Mouse (Mus musculus) regulatory T cell (primary cell): ENCODE results near the gene Tmprss9.

Source experiments
- in situ Hi-C: fragments of 300-600 bp; cut with MboI, MseI; formaldehyde crosslinking; loops from one replicate; pipeline ENCODE4 v1.15.1; 2025; ENCODE audit warnings: high pct_unique_total_duplicates

The Tmprss9 gene

DNA sequence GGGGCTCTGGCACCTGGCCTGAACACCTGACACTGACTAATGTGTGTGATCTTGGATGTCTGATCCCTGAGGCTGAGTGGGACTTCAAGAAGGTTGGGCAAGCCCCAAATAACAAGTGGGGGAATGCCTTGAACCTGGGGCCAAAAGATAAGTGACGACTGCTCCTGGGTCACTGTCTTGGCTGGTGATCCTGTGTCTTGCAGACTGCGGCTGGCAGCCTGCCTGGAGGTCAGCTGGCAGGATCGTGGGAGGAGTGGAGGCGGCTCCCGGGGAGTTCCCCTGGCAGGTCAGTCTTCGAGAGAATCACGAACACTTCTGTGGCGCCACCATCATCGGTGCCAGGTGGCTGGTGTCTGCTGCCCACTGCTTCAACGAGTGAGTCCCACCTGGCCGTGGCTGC is 15.5 kb downstream of the Tmprss9 start:
- in situ Hi-C loops, result no loop called here

DNA sequence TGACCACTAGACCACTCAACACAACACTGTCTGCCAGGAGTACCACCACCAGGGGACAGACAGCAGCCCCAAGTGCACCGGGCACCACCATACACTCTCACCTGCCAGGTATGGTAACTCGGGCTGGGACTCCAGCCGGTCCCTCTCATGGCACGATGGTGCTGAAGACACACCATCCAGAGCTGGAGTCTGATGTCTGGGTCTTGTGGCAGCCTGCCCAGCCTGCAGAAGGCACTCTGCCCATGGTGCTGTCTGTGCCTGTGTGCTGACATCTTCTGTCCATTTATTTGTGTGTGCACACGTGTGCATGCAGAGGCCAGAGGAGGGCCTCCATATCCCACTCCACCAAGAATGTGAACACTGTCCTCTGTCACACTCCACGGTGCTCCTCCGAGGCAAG is 23.5 kb downstream of the Tmprss9 start:
- in situ Hi-C loops, result no loop called here

DNA sequence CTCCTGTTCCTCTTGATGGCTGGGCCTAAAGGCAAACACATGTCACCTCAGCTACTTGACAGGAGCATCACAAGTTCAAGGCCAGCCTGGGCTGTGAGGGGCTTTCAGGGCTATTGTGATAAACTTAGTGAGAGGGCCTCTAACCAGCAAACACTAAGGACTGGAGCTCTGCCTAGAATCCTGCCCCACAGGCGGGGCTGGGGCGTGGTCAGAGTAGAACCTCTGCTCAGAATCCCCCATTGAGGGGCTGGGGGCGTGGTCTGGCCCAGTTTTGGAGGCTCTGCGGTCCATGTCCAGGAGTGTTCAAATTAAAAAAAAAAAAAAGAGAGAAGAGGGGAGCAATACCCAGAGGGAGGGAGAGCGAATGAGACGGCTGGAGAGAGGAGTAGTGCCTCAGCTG is 24.0 kb downstream of the Tmprss9 start:
- in situ Hi-C loops, result no loop called here

DNA sequence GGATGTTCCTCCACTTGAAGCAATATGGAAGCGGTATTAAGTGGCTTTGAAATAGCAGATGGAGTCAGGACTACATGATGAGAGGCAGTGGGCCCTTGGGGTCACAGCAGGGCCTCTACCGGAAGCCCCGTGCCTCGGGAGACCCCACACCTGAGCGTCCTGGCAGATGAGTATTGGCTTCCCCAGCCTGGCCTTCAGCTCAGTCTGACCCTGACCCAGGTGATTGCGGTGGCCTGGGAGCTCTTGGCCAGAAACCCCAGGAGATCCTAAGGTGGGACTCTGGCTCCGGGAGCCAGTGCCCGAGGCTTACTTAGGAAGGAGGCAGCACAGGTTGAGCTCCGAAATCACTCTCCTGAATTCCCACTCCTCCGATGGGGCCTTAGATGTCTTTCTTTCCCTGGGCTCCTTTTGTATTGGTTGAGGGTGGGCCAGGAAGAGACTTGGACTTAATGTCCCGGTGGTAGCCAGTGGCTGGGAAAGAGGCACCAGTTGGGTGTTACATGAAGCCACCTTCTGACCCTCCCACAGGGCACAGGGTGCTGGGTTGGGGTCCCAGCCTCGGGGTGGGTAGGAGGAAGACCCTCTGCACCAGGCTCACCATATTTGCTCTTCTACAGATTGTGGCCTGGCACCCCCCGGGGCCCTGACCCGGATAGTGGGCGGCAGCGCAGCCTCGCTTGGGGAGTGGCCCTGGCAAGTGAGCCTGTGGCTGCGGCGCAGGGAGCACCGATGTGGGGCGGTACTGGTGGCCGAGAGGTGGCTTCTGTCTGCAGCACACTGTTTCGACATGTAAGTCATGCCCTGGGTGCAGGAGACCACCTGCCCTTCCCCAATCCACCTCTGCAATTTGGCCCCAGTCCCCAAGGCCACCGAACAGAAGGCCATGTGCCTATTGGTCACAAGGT is 25.2 kb downstream of the Tmprss9 start:
- in situ Hi-C loops, result no loop called here

DNA sequence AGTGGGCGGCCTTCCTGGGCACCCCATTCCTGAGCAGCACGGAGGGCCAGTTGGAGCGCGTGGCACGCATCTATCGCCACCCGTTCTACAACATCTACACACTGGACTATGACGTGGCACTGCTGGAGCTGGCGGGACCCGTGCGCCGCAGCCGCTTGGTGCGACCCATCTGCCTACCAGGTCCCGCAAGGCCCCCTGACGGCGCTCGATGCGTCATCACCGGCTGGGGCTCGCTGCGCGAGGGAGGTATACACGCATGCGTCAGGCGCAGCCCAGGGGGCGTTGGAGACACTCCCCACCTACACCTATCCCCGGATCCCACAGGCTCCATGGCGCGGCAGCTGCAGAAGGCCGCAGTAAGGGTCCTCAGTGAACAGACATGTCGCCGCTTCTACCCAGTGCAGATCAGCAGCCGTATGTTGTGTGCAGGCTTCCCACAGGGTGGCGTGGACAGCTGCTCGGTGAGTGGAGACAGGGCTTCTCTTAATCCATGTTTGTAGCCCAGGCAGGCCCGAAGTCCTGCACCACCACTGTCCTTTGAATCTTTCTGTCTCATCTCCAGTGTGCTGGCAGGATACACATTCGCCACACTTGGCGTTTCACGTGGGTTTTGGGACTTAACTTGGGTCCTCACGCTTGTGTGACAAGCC is 26.3 kb downstream of the Tmprss9 start:
- in situ Hi-C loops, result no loop called here

DNA sequence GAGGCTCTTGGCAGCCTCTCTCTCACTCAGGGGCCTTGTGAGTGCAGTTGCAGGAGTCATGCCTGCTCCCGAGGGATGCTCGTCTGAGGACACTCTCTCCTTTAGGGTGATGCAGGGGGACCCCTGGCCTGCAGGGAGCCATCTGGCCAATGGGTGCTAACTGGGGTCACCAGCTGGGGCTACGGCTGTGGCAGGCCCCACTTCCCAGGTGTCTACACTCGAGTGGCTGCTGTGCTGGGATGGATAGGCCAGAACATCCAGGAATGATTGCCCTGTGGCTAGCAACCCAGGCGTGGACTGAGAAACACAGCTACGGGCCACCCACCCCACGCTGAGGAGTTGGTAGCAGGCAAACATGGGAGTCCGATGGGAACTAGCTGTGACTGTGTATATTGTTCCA is 27.4 kb downstream of the Tmprss9 start:
- in situ Hi-C loops, result no loop called here

DNA sequence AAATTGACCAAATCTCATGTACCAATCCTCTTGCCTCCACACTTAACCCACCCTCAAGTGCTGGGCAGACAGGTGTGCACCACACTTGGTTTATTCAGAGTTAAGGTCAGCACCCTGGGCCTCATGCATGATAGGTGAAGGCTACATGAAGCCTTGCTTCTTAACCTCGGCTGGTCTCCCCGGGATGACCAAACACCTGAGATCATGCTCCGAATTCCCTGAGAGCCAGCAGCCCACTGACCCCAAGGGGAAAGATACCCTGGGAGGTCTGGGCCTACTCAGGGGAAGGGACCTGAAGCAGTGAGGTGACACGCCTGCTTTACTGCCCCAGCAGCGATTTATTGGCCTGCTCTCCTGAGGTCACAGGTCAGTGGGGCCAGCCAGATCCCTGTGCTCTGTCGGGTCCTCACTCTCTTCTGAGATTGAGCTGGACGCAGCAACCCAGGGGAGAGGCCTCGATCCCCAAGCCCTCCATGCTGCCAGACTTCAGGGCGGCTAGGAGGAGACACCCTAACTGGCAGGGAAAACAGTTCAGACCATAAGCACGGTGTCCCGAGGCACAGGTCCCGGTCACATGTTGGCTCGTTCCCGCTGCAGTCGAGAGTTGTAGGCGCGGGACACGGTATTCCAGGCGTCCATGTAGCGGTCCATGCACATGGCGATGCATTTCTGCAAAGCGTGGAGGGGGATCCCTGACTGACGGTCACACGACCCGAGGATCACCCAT is 28.1 kb downstream of the Tmprss9 start:
- in situ Hi-C loops, result no loop called here

DNA sequence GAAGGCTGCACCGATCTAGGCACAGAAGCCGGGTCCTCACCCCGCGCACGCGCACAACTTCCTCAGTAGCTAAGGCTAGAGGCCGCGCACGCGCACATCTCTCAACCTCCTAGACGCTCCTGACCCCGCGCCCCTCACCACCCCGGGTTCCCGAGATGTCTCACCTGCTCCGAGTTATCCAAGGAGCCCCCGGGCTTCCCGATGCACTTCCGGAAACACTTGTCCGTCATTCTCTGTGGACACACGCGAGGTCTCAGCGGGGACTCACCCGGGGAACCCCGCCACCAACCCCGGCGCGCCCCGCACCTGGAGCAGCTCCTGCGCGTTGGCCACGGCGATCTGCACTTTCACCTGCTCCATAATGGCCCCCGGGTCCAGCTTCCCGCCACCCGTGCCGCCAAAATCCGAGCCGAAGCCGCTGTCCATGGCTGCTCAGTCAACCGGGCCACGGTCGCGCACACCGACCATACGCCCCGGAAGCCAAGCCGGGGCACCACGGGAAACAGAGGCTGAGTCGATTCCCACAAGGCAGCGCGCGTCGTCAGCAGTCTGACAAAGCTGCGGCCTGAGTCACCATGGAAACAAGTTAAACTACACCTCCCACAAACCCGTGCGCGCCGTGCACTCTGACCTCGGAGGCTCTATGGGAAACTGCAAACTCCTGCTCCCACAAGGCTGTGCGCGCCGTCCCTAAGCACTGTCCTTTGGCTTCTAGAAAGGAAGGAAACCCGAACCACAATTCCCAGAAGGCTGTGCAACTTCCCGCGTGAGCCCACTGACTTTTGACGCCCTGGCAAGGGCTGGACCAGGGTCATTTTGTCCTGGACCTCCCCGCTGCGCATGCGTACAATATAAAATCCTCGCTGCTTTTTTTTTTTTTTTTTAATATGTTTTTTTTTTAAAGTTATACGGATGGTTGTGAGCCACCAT is 28.9 kb downstream of the Tmprss9 start, which contains the start of gene Timm13:
TSS of gene Timm13 (minus strand) at position 652 of the 930 bp plus-strand sequence.
- in situ Hi-C loops, result no loop called here

DNA sequence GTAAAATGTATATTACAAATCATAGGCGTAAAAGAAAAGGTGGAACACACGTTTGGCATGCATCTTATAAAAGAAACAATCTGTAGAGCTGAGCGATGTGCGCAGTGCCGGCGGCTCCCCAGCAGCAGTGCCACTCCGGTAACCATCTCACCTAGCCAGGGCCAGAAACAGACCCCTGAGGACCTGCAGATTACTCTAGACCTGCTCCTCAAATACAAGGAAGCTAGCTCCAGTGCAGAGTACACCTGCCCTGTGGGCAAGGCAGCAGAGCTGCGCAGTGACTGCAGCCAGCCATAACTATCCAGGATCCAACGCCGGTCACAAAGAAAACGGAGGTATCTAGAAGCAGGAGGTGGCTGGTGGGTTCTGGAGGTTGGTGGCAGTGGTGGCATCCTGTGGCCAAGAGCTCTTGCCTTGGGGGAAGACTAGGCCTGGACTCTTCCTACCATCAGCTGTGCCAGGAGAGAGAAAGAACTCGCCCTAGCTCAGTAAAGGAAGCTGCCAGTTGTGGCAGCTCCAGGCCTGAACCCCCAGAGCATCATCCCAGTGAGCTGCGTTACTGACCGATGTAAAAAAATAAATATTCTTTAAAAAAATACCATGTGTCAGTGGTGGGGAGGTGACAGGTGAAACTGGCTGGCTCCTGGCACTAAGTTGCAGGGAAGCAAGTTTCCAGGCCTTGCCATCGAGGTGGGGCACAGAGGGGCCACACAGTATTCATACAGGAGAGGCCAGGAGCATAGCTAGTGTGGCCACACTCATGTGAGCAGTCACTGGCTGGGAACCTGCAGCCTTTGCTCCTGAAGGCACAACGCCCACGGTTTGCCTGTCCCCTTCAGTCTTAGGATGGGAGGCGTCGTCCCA is 30.0 kb downstream of the Tmprss9 start:
- in situ Hi-C loops, result no loop called here

DNA sequence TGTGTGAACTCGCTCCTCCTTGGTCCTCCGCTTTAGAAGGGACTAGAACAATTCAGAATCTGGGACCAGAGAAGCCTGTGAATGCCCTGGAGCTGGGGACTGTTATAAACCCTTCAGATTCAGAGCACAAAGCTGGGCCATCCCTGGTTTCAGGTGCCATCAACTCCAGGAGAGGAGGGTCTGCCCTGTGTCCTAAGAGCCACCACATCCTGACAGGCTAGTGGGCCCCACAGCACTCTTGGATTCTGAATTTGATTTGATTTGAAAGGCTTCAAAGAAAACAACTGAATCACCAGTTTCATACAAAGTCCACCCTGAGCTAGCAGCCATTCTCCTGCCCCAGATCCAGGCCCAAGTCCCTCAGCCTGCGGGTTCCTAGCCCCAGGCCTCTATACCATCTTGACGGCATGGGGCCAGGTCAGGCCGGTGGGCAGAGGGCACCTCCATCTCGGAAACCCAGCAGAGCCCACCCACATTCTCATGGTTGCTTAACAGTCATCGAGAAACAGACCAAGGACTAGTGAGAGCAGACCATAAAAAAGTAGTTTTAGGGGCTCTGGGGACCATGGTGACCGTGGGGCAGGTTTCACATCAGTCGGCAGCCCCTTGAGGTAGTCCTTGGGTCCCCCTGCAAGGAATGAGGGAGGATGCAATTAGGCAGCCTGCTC is 30.8 kb downstream of the Tmprss9 start:
- in situ Hi-C loops, result no loop called here

DNA sequence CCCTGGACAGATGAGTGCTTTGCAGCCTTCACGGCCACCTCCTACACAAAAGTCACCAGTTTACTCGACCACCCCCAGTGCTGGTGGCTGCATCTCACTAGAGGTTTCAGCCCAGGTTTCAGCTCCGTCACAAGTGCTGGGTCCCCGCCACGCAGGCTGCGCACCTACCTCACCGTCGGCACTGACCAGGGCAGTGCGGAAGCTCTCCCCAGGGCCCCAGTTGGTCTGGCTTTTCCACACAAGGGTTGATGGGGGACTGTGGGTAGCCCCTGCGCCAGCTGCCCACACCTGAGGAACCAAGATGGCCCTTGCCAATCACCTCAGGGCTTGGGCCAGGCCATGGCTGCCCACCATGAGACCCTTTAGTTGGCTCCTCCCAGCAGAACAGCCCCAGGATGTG is 31.6 kb downstream of the Tmprss9 start:
- in situ Hi-C loops, result no loop called here

DNA sequence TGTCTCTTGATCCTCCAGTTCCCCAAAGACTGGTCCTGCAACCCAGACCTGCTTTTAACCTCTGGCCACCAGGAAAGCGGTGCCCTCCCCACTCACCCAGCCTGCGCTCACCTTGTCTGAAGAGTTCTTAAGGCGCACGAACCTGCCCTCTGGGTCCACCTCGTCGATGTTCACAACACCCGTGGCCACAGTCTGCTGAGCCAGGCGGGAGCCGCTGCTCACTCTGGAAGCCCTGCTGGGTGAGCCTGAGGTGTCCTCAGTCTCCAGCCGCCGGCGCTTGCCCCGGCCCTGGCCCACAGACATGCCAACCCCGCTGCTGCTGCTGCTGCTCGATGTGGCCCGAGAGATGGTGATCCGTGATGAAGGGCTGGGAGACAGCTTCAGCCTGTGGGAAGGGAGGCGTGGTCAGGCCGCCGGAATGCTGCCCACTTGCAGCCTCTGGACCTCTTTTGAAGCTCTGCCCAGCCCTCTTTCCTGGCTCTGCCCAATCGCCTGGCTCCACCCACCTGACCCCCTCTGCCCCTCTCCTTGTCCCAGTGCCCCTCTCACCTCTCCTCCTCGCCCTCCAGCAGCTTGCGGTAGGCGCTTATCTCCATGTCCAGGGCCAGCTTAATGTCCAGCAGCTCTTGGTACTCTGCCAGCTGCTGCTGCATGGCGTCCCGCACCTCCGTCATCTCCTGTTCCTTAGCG is 32.5 kb downstream of the Tmprss9 start:
- in situ Hi-C loops, result no loop called here

DNA sequence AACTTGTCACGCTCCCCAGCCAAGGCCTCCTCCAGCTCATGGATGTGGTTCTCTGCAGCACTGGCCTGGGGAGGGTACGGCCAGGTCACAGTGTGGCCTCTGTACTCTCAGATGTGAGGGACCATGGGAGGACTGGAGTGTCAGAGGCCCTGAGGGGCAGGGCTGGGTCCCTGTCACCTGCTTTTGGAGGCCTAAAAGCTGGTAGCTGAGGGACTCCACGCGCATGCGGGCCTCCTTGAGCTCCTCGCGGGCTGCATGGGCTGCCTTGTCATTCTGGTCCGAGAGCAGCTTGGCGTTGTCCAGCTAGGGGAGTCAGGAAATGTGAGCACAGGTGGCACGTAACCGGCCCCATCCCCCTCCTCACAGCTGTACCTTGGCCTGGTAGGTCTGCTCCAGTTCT is 33.1 kb downstream of the Tmprss9 start:
- in situ Hi-C loops, result no loop called here

DNA sequence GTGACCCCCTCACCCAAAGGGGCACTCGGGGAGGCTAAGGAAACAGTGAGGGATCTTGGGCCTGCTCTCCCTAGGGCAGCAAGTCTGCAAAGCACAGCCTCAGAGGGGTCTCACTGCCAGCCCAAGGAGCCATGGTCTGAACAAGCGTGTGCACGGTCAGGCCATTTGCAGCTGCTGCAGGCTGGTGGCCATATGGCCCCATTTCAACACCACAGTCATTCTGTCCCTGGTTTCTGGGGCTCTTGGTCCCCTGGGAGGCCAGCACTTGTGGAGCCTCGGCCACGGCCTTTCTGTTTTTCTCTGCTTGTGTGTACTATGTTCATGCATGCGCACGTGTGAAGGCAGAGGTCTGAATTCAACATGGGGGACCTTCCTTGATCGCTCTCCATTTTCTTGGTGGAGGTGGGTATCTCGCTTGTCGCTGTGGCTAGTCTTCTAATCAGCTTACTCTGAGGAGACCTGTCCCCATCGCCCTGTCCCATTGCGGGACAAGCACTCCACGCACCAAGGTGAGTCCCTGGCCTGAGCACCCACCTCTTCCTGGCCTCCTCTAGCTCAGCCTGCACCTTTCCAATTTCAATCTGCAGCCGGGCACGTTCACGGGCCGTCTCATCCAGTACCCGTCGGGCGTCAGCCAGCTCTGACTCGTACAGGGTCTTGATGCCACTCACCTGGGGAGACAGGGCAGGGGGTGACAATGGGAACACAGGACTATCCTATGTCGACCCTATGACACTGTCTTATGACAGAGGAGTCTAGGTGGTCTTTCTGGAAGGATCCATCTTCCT is 37.9 kb downstream of the Tmprss9 start:
- in situ Hi-C loops, result no loop called here

DNA sequence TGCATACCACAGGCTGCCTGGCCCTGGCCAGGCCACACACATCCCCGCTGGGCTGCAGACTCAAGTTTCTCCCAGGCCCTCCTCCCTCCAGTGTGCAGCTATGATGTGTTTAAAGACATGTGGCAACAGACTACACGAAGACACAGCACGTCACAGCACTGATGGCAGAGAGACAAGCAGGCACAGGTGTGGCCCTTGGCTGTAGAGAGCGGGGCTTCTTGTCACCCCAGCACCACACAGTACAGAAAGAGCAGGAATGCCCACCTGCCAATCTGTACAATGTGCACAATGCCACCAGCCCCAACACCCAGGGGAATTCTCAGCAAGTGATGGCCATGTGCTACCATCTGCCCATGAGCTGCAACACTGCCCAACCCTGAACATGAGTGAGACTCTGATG is 39.7 kb downstream of the Tmprss9 start:
- in situ Hi-C loops, result no loop called here

DNA sequence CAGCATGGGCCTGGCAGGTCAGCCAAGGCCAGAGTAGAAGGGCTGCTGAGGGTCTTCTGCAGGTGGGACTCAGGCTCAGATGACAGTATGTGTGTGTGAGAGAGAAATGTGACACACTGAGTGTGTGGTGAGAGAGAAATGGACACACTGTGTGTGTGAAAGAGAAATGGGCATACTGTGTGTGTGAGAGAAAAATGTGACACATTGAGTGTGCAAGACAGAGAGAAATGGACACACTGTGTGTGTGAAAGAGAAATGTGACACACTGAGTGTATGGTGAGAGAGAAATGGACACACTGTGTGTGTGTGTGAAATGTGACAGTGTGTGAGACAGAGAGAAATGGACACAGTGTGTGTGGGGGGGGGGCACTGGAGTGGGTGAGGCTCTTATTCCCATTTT is 40.2 kb downstream of the Tmprss9 start:
- in situ Hi-C loops, result no loop called here

DNA sequence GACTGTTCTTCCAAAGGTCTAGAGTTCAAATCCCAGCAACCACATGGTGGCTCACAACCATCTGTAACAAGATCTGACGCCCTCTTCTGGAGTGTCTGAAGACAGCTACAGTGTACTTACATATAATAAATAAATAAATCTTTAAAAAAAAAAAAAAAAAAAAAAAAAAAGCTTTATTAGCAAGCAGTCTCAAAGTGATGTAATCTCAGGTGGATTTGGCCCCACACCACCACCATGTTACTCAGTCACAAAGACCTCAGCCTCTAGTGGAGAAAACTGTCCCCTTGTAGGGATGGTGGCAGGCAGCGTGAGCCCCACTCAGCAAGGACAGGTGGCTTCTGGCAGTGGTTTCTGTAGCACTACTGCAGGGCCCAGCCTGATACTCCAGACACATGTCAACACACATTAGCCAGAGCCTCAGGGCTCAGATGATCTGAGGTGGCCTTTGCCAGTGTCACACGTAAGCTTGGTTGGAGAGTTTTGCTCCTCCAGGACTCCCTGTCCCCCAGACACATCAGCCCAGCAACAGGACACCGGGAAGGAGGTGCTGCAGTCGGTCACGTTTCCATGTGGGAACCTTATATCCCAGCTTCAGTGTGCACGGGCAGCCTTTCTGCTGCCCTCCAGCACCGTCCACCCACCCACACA is 41.8 kb downstream of the Tmprss9 start:
- in situ Hi-C loops, result no loop called here

DNA sequence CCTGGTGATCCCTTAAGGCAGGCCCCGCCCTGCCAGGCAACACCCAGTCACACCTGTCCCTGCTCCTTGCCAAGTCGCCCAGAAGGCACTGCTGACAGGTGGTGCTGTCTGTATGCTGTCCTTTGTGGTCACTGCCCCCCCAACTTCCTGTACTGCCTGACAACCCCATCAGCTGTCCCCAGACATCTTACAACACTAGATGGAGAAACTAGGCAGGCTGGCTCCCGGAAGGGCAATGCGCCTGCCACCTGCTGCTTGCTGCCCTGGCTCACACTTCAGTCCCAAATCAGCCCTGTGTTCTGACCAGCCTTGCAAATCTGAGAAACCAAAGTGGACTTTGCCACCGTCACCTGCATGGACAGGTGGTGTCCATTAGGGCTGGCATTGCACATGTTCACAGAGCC is 42.6 kb downstream of the Tmprss9 start:
- in situ Hi-C loops, result no loop called here
